Mouse (Mus musculus) liver, embryonic 16.5 days (tissue): ENCODE results near the gene Sgms2. TPM values are rescaled to one million over a fixed set of nuclear protein-coding genes. Genes with fewer than 3 reads are reported as not detected.
A peak's percentile ranks its signal among the peaks of the same experiment; 100 is the strongest.

Source experiments
- ATAC-seq: fragments of 200-750 bp; cut with Nextera tagmentation; 2 replicates; pipeline ENCODE4 v1.8.0; 2017; ENCODE audit warnings: low read depth, mild to moderate bottlenecking, moderate number of reproducible peaks, moderate library complexity
- H3K27ac ChIP-seq: fragments of 300-500 bp; sonication (generic); 2 replicates; pipeline ENCODE4 v1.5.1; 2014; ENCODE audit warnings: mild to moderate bottlenecking, low read length
- H3K27me3 ChIP-seq: fragments of 300-500 bp; sonication (generic); 2 replicates; pipeline ENCODE4 v1.6.1; 2014; ENCODE audit warnings: low read depth, low read length, mixed read lengths; ENCODE audit not compliant: control insufficient read depth, insufficient read depth
- H3K36me3 ChIP-seq: fragments of 300-500 bp; sonication (generic); 2 replicates; pipeline ENCODE4 v1.6.1; 2014; ENCODE audit warnings: mild to moderate bottlenecking; ENCODE audit not compliant: control insufficient read depth, insufficient read depth
- H3K4me1 ChIP-seq: fragments of 300-500 bp; sonication (generic); 2 replicates; pipeline ENCODE4 v1.6.1; 2014; ENCODE audit warnings: low read depth, low read length, mixed read lengths; ENCODE audit not compliant: control insufficient read depth
- H3K4me2 ChIP-seq: fragments of 300-500 bp; sonication (generic); 2 replicates; pipeline ENCODE4 v1.6.1; 2014; ENCODE audit warnings: low read depth, low read length, mixed read lengths
- H3K4me3 ChIP-seq: fragments of 300-500 bp; sonication (generic); 2 replicates; pipeline ENCODE4 v1.5.1; 2014; ENCODE audit warnings: low read depth, mild to moderate bottlenecking, low read length
- H3K9ac ChIP-seq: fragments of 300-500 bp; sonication (generic); 2 replicates; pipeline ENCODE4 v1.6.1; 2014; ENCODE audit warnings: low read depth, low read length
- H3K9me3 ChIP-seq: fragments of 300-500 bp; sonication (generic); replicated peaks from 2 replicates; pipeline ENCODE4 v1.6.1; 2016; ENCODE audit warnings: low read length; ENCODE audit not compliant: control insufficient read depth
- WGBS: fragments of 180-500 bp; shearing (Covaris S2); extraction: QIAGEN DNeasy Blood & Tissue Kit; methylation state at CpG from one replicate; pipeline ENCODE4 v1.1.7; 2014; ENCODE audit not compliant: insufficient replicate concordance; 5-methylcytosine and 5-hydroxymethylcytosine counted together
- polyA plus RNA-seq: library from polyadenylated mRNA; unstranded; fragments of >200 nt; fragmentation: Nextera tagmentation; extraction: Ambion mirVana; gene quantifications from 2 replicates; pipeline ENCODE4 v1.2.1, GENCODE M21; 2015

Gene Sgms2
- polyA plus RNA-seq = 4.8 and 4.9 TPM in 2 replicates

- Histone ChIP-seq H3K27ac (peak within 1 kb of the TSS; percentile 87), H3K27me3 (peaks cover 26% of the 10 kb centered on the region), H3K9me3 (no peaks in the 10 kb centered on the region), H3K4me2 (peak within 1 kb of the TSS; percentile 65), H3K36me3 (no peaks in the 10 kb centered on the region), H3K4me1 (no peaks in the 10 kb centered on the region; the same call in 1 of the 2 replicates), H3K9ac (peak within 1 kb of the TSS; percentile 58), H3K4me3 (peak within 1 kb of the TSS; percentile 66)
- no peak for ATAC-seq
- WGBS = 70% methylated on average over 2 of the region's 2 CpGs
Measured at GRCm38 (mm10) chr3:131491361-131491925, at the start of gene Sgms2. Sgms2 (minus strand) TSS chr3:131491411.

DNA sequence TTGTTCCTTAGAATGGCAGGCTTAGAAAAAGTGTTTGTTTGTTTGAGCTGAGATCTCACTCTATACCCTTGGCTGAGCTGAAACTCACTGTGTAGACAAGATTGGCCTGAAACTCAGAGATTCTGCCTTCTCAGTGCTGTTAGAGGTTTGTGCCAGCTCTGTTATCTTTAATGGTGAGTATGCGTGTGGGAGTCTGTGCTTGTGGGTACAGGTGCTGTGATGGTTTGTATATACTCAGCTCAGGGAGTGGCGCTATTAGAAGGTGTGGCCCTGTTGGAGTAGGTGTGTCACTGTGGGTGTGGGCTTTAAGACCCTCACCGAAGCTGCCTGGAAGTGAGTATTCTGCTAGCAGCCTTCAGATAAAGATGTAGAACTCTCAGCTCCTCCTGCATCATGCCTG is 34.0 kb upstream of the Sgms2 start:
- Histone ChIP-seq H3K27me3 (no peaks in the 10 kb centered on the region), H3K4me1 (no peaks in the 10 kb centered on the region), H3K4me2 (no peak overlapping the region), H3K9ac (no peak overlapping the region), H3K4me3 (no peak overlapping the region), H3K27ac (no peak overlapping the region), H3K36me3 (no peaks in the 10 kb centered on the region), H3K9me3 (no peaks in the 10 kb centered on the region)
- 47% methylated on average over 3 of the region's 3 CpGs for WGBS
- no peak for ATAC-seq

DNA sequence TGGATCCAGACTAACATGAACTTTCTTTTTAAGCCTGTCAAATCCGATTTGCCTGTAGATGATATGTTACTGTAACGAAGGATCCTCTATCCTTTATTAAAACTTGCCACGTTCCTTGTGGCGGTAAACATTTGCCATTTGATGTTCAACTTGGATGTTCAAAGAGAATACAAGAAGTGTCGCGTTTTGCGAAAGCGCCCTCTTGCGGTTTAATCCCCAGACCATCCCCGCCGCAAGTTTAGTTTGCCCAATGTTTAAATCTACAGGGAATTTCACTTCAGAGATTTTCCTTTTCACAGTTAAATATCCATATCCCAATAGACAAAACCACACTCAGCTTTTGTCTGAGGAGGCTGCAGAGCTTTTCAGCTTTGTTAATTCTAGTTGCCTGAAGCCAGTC is 33.6 kb upstream of the Sgms2 start:
- H3K36me3 ChIP-seq = no peaks in the 10 kb centered on the region
- no peaks in the 10 kb centered on the region for H3K4me1 ChIP-seq
- H3K27ac ChIP-seq = no peak overlapping the region
- 19% methylated on average over 11 of the region's 11 CpGs for WGBS
- H3K4me2 ChIP-seq = no peak overlapping the region
- ATAC-seq = no peak
- no peak overlapping the region for H3K9ac ChIP-seq
- no peaks in the 10 kb centered on the region for H3K9me3 ChIP-seq
- no peak overlapping the region for H3K4me3 ChIP-seq
- H3K27me3 ChIP-seq = no peaks in the 10 kb centered on the region

DNA sequence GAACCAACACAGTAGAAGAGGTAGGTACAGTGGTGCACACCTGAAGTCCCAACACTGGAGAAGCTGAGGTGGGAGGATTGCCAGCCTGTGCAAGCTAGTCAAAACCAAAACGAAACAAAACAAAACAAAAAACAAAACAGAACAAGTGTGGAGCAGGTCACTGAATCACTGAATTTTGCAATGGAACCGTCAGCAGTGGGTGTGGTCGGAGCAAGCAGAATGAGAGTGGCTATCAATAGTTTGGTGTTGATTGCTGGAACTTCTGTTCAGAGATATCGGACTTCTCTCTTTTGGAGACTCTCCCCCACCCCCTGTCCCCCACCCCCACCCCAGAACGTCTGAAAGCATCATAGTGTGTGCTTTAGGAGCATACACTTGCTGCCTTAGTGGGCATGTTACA is 33.0 kb upstream of the Sgms2 start:
- no peaks in the 10 kb centered on the region for H3K27me3 ChIP-seq
- no peaks in the 10 kb centered on the region for H3K4me1 ChIP-seq
- no peak for ATAC-seq

DNA sequence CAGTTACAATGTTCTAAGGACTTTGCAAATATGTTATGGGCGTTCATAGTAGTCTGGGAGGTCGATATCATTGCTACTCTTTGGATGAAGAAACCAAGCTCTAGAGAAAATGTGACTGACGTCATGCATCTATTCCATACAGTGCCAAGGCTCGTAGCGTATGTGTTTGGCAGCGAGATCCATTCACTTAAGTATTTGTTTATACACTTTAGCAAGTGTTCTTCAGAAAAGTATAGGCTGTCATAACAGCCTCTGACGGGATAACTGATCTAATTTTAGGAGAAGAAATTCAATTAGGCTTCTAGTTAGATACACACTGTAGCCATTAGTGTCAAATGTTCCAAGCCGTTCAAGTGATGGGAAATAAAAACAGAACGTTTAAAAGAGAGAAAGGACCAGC is 32.5 kb upstream of the Sgms2 start:
- no peaks in the 10 kb centered on the region for H3K27me3 ChIP-seq
- no peaks in the 10 kb centered on the region for H3K9me3 ChIP-seq
- no peaks in the 10 kb centered on the region for H3K36me3 ChIP-seq
- no peaks in the 10 kb centered on the region for H3K4me1 ChIP-seq
- H3K27ac ChIP-seq = no peak overlapping the region
- ATAC-seq = no peak
- H3K9ac ChIP-seq = no peak overlapping the region
- WGBS = 60% methylated on average over 9 of the region's 9 CpGs
- no peak overlapping the region for H3K4me2 ChIP-seq
- H3K4me3 ChIP-seq = no peak overlapping the region

More for the DNA sequence above, 33.0 kb upstream of the Sgms2 start:
- Histone ChIP-seq H3K36me3 (no peaks in the 10 kb centered on the region), H3K4me3 (no peak overlapping the region), H3K9me3 (no peaks in the 10 kb centered on the region), H3K27ac (no peak overlapping the region), H3K9ac (no peak overlapping the region), H3K4me2 (no peak overlapping the region)
- 36% methylated on average over 5 of the region's 5 CpGs for WGBS

GRCm38 (mm10) chr3:131522243-131522642 is 31.0 kb upstream of the Sgms2 start:
- no peaks in the 10 kb centered on the region for H3K4me1 ChIP-seq
- WGBS = 53% methylated on average over 7 of the region's 7 CpGs
- no peak overlapping the region for H3K4me2 ChIP-seq
- H3K36me3 ChIP-seq = no peaks in the 10 kb centered on the region
- no peaks in the 10 kb centered on the region for H3K9me3 ChIP-seq
- no peak for ATAC-seq
- H3K9ac ChIP-seq = no peak overlapping the region
- no peak overlapping the region for H3K4me3 ChIP-seq
- no peaks in the 10 kb centered on the region for H3K27me3 ChIP-seq
- no peak overlapping the region for H3K27ac ChIP-seq

DNA sequence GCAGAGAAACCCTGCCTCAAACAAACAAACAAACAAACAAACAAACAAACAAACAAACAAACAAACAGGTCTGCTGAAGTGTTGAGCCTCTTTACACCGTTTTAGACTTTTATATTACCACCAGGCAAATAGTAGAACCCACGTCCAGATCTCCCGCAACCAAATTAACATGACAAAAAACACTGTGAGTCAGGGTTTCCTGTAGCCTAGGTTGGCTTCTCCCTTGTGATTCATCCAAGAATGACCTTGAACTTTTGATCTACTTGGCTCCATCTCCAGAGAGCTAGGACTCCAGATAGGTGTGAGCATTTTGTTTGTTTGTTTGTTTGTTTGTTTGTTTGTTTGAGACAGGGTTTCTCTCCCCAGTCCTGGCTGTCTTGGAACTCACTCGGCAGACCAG is 30.0 kb upstream of the Sgms2 start:
- Histone ChIP-seq H3K9me3 (no peaks in the 10 kb centered on the region), H3K4me2 (no peak overlapping the region), H3K9ac (no peak overlapping the region), H3K27me3 (no peaks in the 10 kb centered on the region), H3K4me3 (no peak overlapping the region), H3K4me1 (no peaks in the 10 kb centered on the region), H3K27ac (no peak overlapping the region), H3K36me3 (no peaks in the 10 kb centered on the region)
- 46% methylated on average over 4 of the region's 4 CpGs for WGBS
- ATAC-seq = no peak

GRCm38 (mm10) chr3:131517756-131518155 is 26.5 kb upstream of the Sgms2 start:
- H3K9ac ChIP-seq = no peak overlapping the region
- H3K9me3 ChIP-seq = no peaks in the 10 kb centered on the region
- ATAC-seq = no peak
- no peaks in the 10 kb centered on the region for H3K36me3 ChIP-seq
- H3K4me3 ChIP-seq = no peak overlapping the region
- H3K27me3 ChIP-seq = no peaks in the 10 kb centered on the region
- 63% methylated on average over 6 of the region's 6 CpGs for WGBS
- no peak overlapping the region for H3K27ac ChIP-seq
- H3K4me1 ChIP-seq = no peaks in the 10 kb centered on the region
- no peak overlapping the region for H3K4me2 ChIP-seq

DNA sequence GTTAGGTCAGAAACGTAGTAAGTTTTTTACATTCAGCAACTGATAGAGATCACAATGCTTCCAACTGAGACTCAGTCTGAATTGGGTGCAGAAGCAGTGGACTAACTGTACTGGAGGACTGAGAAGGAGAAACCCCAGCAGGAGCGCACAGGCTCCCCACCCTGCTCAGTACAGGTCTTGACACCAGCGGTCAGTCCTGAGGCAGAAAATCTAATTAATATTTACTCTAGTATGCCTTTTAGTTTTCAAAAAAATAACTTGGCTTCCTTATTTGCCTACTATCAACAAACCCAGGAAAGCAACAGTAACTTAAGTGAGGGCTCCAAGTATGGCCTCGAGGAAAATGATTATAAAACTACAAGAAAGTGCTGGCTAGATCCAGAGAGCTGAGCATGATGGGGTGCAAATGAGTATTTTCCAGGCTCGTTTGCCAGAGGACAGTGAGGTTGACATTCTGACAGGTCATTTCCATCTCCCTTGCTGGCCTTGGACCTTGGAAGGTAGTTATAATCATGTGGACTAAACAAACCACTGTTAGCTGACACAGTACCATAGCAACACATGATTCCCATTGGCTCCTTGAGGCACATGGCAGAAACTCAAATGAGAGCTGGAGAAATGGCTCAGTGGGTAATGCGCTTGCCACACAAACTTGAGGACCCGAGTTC is 25.3 kb upstream of the Sgms2 start:
- Histone ChIP-seq H3K4me3 (no peak overlapping the region), H3K4me1 (no peaks in the 10 kb centered on the region), H3K9me3 (no peaks in the 10 kb centered on the region), H3K27me3 (no peaks in the 10 kb centered on the region), H3K9ac (no peak overlapping the region), H3K36me3 (no peaks in the 10 kb centered on the region), H3K27ac (no peak overlapping the region), H3K4me2 (no peak overlapping the region)
- WGBS = 55% methylated on average over 7 of the region's 7 CpGs
- no peak for ATAC-seq
